Mouse (Mus musculus) G1E (cell line): Measurements from ENCODE around the gene Prcc. TPM values are rescaled to one million over a fixed set of nuclear protein-coding genes. Genes with fewer than 3 reads are reported as not detected.
A peak's percentile ranks its signal among the peaks of the same experiment; 100 is the strongest.

Experiments used
- ATAC-seq: 2 replicates; pipeline ENCODE4 v1.8.0; 2016; ENCODE audit warnings: mild to moderate bottlenecking; ENCODE audit not compliant: insufficient number of reproducible peaks, poor library complexity, low FRiP score, severe bottlenecking; ENCODE audit errors: extremely low read depth
- DNase-seq: peaks from one replicate; pipeline ENCODE4 v3.0.0; 2012; ENCODE audit warnings: low spot score
- H3K27me3 ChIP-seq: 2 replicates; pipeline ENCODE4 v1.6.1; 2012; ENCODE audit warnings: mild to moderate bottlenecking, low read length, inconsistent platforms; ENCODE audit not compliant: insufficient read depth
- H3K36me3 ChIP-seq: replicated peaks from 2 replicates; pipeline ENCODE3; 2012; ENCODE audit warnings: mild to moderate bottlenecking, inconsistent platforms
- H3K4me1 ChIP-seq: 2 replicates; pipeline ENCODE4 v1.6.1; 2012; ENCODE audit warnings: low read depth, low read length, inconsistent platforms, mixed read lengths; ENCODE audit not compliant: insufficient read depth
- H3K4me3 ChIP-seq: 2 replicates; pipeline ENCODE4 v1.5.1; 2012; ENCODE audit warnings: low read depth, mild to moderate bottlenecking, inconsistent platforms, low read length, moderate library complexity, mixed read lengths
- H3K9me3 ChIP-seq: replicated peaks from 2 replicates; pipeline ENCODE4 v1.6.1; 2012; ENCODE audit warnings: inconsistent platforms
- CTCF ChIP-seq: IDR thresholded peaks from 2 replicates; pipeline ENCODE4 v1.5.1; 2012; ENCODE audit warnings: low read depth, low read length, inconsistent platforms, mixed read lengths
- GATA1 ChIP-seq: IDR thresholded peaks from 2 replicates; pipeline ENCODE4 v1.6.1; 2012; ENCODE audit warnings: borderline replicate concordance, low read length, inconsistent platforms, mixed read lengths
- GATA2 ChIP-seq: IDR thresholded peaks from 2 replicates; pipeline ENCODE4 v1.6.1; 2012; ENCODE audit warnings: low read depth, low read length, inconsistent platforms, borderline replicate concordance
- POLR2AphosphoS5 ChIP-seq: IDR thresholded peaks from 2 replicates; pipeline ENCODE4 v1.6.1; 2012; ENCODE audit warnings: low read depth, low read length, inconsistent platforms; ENCODE audit not compliant: insufficient replicate concordance
- TAL1 ChIP-seq: conservative IDR thresholded peaks from 2 replicates; pipeline ENCODE4 v1.6.1; 2012; ENCODE audit warnings: low read depth, low read length, inconsistent platforms, mixed read lengths
- polyA plus RNA-seq: library from polyadenylated mRNA; stranded (reverse); fragments of >175 nt; gene quantifications from 2 replicates; pipeline ENCODE4 v1.2.3, GENCODE M21; 2012
- total RNA-seq, 2 experiments: library from RNA; stranded (forward) in 1 of 2; stranded (reverse) in 1 of 2; fragments of 200-1000 nt in 1 of 2; fragments of >200 nt in 1 of 2; fragmentation: Nextera tagmentation in 1 of 2; gene quantifications; 2 replicates each; pipeline ENCODE4 v1.2.3; 2014 to 2017

Prcc gene
- total and polyA plus RNA-seq, 3 experiments = 32.3 to 75.9 (median 41.3) TPM

GRCm38 (mm10) chr3:87818226-87818625 lies 67.2 kb downstream of the Prcc start:
- Histone ChIP-seq H3K9me3 (no peaks in the 10 kb centered on the region), H3K4me1 (peaks cover 3% of the 10 kb centered on the region; the same call in 1 of the 2 replicates), H3K27me3 (peaks cover 57% of the 10 kb centered on the region), H3K36me3 (no peaks in the 10 kb centered on the region), H3K4me3 (no peak overlapping the region)
- TF ChIP-seq GATA2 (no peak), GATA1 (no peak), CTCF (no peak), TAL1 (no peak), POLR2AphosphoS5 (no peak)
- DNase-seq (no peak), ATAC-seq (no peak)

DNA sequence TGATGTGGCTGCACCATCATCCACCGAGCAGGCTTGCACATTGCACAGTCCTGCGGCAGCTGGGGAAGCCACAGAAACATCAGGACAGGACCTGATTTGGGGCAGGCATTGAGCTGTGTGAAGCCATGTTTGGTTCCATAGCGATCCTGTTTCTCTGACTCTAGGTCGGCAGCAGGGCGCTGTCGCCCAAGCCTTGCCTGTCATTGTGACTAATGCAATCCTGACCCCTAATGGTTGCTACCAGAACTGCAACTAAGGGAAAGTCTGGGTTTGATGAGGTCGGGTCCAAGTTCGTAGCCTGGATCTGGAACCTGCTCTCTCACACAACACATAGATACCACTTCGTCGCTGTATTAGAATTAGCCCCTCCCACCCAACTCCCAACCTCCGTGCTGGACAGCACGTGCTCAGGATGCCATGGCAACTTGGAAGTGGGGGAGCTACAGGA lies 68.7 kb downstream of the Prcc start:
- Histone ChIP-seq H3K27me3 (peaks cover 57% of the 10 kb centered on the region), H3K9me3 (no peaks in the 10 kb centered on the region), H3K4me3 (no peak overlapping the region), H3K4me1 (peaks cover 3% of the 10 kb centered on the region; the same call in 1 of the 2 replicates), H3K36me3 (no peaks in the 10 kb centered on the region)
- DNase-seq (peak; percentile 70), ATAC-seq (no peak)
- no peak for TF ChIP-seq GATA2
- no peak for TF ChIP-seq GATA1
- TF ChIP-seq CTCF = peak; percentile 94

DNA sequence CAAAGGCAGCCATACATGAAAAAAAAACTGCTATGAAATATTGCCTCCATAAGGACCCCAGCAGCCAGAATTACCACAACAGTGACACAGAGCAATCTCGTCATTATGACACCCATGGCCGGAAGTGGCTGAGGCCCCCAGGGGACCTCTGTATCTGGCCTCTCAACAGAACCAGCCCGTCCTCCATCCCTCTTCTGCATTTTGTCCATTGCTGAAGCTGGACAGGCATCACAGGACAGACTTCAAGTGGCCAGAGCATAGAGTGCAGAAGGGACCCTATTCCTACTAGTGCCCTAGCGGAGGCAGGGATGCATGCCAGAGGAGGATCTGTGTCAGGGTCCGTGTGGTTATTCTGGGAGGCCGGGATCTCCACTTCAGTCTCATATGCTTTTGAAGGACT lies 69.2 kb downstream of the Prcc start:
- H3K4me3 ChIP-seq = no peak overlapping the region
- TF ChIP-seq GATA2 = no peak
- no peak for TF ChIP-seq POLR2AphosphoS5
- peaks cover 57% of the 10 kb centered on the region for H3K27me3 ChIP-seq
- no peaks in the 10 kb centered on the region for H3K9me3 ChIP-seq
- no peaks in the 10 kb centered on the region for H3K36me3 ChIP-seq
- ATAC-seq (no peak), DNase-seq (no peak)
- H3K4me1 ChIP-seq = peaks cover 3% of the 10 kb centered on the region; the same call in 1 of the 2 replicates

- Histone ChIP-seq H3K36me3 (no peaks in the 10 kb centered on the region), H3K4me3 (no peak overlapping the region), H3K4me1 (peaks cover 3% of the 10 kb centered on the region; the same call in 1 of the 2 replicates), H3K9me3 (no peaks in the 10 kb centered on the region), H3K27me3 (peaks cover 54% of the 10 kb centered on the region)
- TF ChIP-seq GATA2 (no peak), POLR2AphosphoS5 (no peak), CTCF (no peak), TAL1 (no peak), GATA1 (no peak)
- ATAC-seq (no peak), DNase-seq (no peak)
Observed at GRCm38 (mm10) chr3:87812873-87813272, 72.5 kb downstream of the Prcc start.

DNA sequence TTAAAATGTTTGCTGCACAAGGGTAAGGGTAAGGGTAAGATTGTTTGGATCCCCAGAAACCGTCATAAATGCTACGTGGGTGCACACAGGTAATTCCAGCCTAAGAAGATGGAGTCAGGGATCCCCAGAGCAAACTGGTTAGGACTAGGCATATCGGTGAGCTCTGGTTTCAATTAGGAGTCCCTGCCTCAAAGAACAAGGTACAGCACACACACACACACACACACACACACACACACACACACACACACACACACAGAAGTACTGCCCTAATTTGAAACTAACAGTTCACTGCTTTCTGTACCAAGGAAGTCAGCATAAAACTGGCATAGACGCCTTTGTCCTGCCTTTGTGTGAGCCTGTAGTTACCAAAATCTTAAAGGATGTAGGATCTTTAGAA lies 73.0 kb downstream of the Prcc start:
- no peak for DNase-seq
- ATAC-seq = no peak
- H3K27me3 ChIP-seq = peaks cover 49% of the 10 kb centered on the region
- TF ChIP-seq POLR2AphosphoS5 = no peak
- TF ChIP-seq GATA2 = no peak
- no peak for TF ChIP-seq CTCF
- no peak for TF ChIP-seq GATA1
- no peak for TF ChIP-seq TAL1
- H3K4me1 ChIP-seq = peaks cover 3% of the 10 kb centered on the region; the same call in 1 of the 2 replicates
- no peaks in the 10 kb centered on the region for H3K9me3 ChIP-seq
- H3K4me3 ChIP-seq = no peak overlapping the region
- no peaks in the 10 kb centered on the region for H3K36me3 ChIP-seq

DNA sequence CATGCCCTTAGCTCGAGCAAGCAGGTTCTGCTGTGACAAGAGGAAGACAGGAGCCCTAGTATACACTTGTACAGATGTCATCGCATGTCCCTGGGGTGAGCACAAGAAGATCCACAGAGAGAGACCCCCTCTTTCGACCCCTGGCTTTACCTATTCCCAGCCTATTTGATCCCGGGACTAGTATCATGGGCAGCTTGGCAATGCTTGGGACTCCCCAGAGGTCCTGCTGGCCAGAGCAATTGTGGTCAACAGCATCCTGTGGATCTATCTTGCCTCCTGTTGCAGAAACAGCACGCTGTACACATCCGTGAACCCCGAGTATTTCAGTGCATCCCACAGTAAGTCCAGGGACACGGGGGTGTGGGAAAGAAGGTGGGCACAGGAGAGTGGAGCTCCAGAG lies 74.1 kb downstream of the Prcc start:
- no peak for DNase-seq
- no peak for ATAC-seq
- Histone ChIP-seq H3K27me3 (peaks cover 43% of the 10 kb centered on the region), H3K9me3 (no peaks in the 10 kb centered on the region), H3K4me1 (no peaks in the 10 kb centered on the region; the same call in 1 of the 2 replicates), H3K36me3 (no peaks in the 10 kb centered on the region), H3K4me3 (no peak overlapping the region)
- TF ChIP-seq GATA2 (no peak), CTCF (no peak)

DNA sequence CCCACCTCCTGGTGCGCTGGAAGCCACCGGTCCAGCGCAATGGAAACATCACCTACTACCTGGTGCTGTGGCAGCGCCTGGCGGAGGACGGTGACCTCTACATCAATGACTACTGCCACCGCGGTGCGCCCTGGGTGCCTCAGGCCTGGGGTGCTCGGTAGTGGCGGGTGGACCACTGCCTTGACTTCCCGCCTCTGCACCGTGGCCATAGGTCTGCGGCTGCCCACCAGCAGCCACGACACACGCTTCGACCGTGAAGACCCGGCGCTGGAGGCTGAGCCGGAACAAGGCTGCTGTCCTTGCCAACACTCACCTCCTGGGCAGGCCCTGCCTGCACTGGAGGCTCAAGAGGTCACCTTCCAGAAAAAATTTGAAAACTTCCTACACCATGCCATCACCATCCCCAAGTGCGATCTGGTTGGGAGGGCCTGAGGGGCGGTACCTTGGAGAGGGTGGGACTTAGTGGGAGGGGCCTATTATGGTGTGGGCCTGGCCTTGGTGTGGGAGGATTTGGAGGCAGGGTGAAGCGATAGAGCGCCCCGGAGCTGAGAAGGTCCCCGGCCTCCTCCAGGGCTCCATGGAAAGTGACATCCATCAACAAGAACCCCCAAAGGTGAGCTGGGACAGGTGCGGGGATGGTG lies 76.0 kb downstream of the Prcc start:
- H3K27me3 ChIP-seq = peaks cover 27% of the 10 kb centered on the region
- no peak overlapping the region for H3K4me3 ChIP-seq
- no peak for TF ChIP-seq CTCF
- no peak for TF ChIP-seq POLR2AphosphoS5
- no peak for TF ChIP-seq GATA2
- TF ChIP-seq TAL1 = no peak
- no peak for TF ChIP-seq GATA1
- H3K36me3 ChIP-seq = no peaks in the 10 kb centered on the region
- DNase-seq = no peak
- H3K4me1 ChIP-seq = no peaks in the 10 kb centered on the region
- no peaks in the 10 kb centered on the region for H3K9me3 ChIP-seq
- ATAC-seq = no peak

Other genes starting within 250 kb of the Prcc start
- gene Lrrc71, start 137.0 kb downstream of the Prcc start, total RNA-seq (2014; fragmentation: Nextera tagmentation) = not detected in 2 replicates
- gene Lrrc71, start 137.0 kb downstream of the Prcc start, total RNA-seq (2017) = 0.23 and 0.33 TPM in 2 replicates
- not detected in 2 replicates for gene Lrrc71, start 137.0 kb downstream of the Prcc start, polyA plus RNA-seq
- gene Ntrk1, start 90.4 kb downstream of the Prcc start, total RNA-seq (2014; fragmentation: Nextera tagmentation) = not detected in 2 replicates
- gene Ntrk1, start 90.4 kb downstream of the Prcc start, total RNA-seq (2017) = not detected in 2 replicates
- not detected in 2 replicates for gene Ntrk1, start 90.4 kb downstream of the Prcc start, polyA plus RNA-seq
- not detected in 2 replicates for gene Insrr, start 88.7 kb downstream of the Prcc start, total RNA-seq (2014; fragmentation: Nextera tagmentation)
- 0.05 and 0.06 TPM in 2 replicates for gene Insrr, start 88.7 kb downstream of the Prcc start, total RNA-seq (2017)
- not detected in 2 replicates for gene Insrr, start 88.7 kb downstream of the Prcc start, polyA plus RNA-seq
- gene Pear1, start 61.3 kb downstream of the Prcc start, total RNA-seq (2014; fragmentation: Nextera tagmentation) = not detected in 2 replicates
- gene Pear1, start 61.3 kb downstream of the Prcc start, total RNA-seq (2017) = under 0.01 and 0.05 TPM in 2 replicates
- not detected in 2 replicates for gene Pear1, start 61.3 kb downstream of the Prcc start, polyA plus RNA-seq
- gene Sh2d2a, start 38.9 kb downstream of the Prcc start, total RNA-seq (2014; fragmentation: Nextera tagmentation) = not detected in 2 replicates
- 0.16 and 0.17 TPM in 2 replicates for gene Sh2d2a, start 38.9 kb downstream of the Prcc start, total RNA-seq (2017)
- not detected in 2 replicates for gene Sh2d2a, start 38.9 kb downstream of the Prcc start, polyA plus RNA-seq
- gene Hdgf, start 20.7 kb upstream of the Prcc start, total RNA-seq (2014; fragmentation: Nextera tagmentation) = 722 and 799 TPM in 2 replicates
- gene Hdgf, start 20.7 kb upstream of the Prcc start, total RNA-seq (2017) = 506 and 578 TPM in 2 replicates
- 1,810 and 2,017 TPM in 2 replicates for gene Hdgf, start 20.7 kb upstream of the Prcc start, polyA plus RNA-seq
- gene Mrpl24, start 33.9 kb upstream of the Prcc start, total RNA-seq (2014; fragmentation: Nextera tagmentation) = 289 and 317 TPM in 2 replicates
- gene Mrpl24, start 33.9 kb upstream of the Prcc start, total RNA-seq (2017) = 183 and 204 TPM in 2 replicates
- gene Mrpl24, start 33.9 kb upstream of the Prcc start, polyA plus RNA-seq = 21.2 and 24.9 TPM in 2 replicates
- gene Isg20l2, start 44.7 kb upstream of the Prcc start, total RNA-seq (2014; fragmentation: Nextera tagmentation) = 67.3 and 70.8 TPM in 2 replicates
- 54.1 and 54.9 TPM in 2 replicates for gene Isg20l2, start 44.7 kb upstream of the Prcc start, total RNA-seq (2017)
- gene Isg20l2, start 44.7 kb upstream of the Prcc start, polyA plus RNA-seq = 15.8 and 18.3 TPM in 2 replicates
- 14.9 and 20.4 TPM in 2 replicates for gene Rrnad1, start 45.1 kb upstream of the Prcc start, total RNA-seq (2014; fragmentation: Nextera tagmentation)
- 19.2 and 24.8 TPM in 2 replicates for gene Rrnad1, start 45.1 kb upstream of the Prcc start, total RNA-seq (2017)
- gene Rrnad1, start 45.1 kb upstream of the Prcc start, polyA plus RNA-seq = 28.7 and 38.2 TPM in 2 replicates
- gene Crabp2, start 63.1 kb upstream of the Prcc start, total RNA-seq (2014; fragmentation: Nextera tagmentation) = not detected in 2 replicates
- 0.38 TPM in 1 of 2 replicates, not detected in the other for gene Crabp2, start 63.1 kb upstream of the Prcc start, total RNA-seq (2017)
- not detected in 2 replicates for gene Crabp2, start 63.1 kb upstream of the Prcc start, polyA plus RNA-seq
- gene Nes, start 85.5 kb upstream of the Prcc start, total RNA-seq (2014; fragmentation: Nextera tagmentation) = not detected in 2 replicates
- gene Nes, start 85.5 kb upstream of the Prcc start, total RNA-seq (2017) = 0.12 and 0.22 TPM in 2 replicates
- gene Nes, start 85.5 kb upstream of the Prcc start, polyA plus RNA-seq = 0.02 TPM in 2 replicates
- not detected in 2 replicates for gene Bcan, start 114.6 kb upstream of the Prcc start, total RNA-seq (2014; fragmentation: Nextera tagmentation)
- gene Bcan, start 114.6 kb upstream of the Prcc start, total RNA-seq (2017) = 0.06 TPM in 1 of 2 replicates, not detected in the other
- not detected in 2 replicates for gene Bcan, start 114.6 kb upstream of the Prcc start, polyA plus RNA-seq
- not detected in 2 replicates for gene Hapln2, start 142.0 kb upstream of the Prcc start, total RNA-seq (2014; fragmentation: Nextera tagmentation)
- gene Hapln2, start 142.0 kb upstream of the Prcc start, total RNA-seq (2017) = not detected in 2 replicates
- not detected in 2 replicates for gene Hapln2, start 142.0 kb upstream of the Prcc start, polyA plus RNA-seq
- 22.5 and 27.8 TPM in 2 replicates for gene Gpatch4, start 157.5 kb upstream of the Prcc start, total RNA-seq (2014; fragmentation: Nextera tagmentation)
- gene Gpatch4, start 157.5 kb upstream of the Prcc start, total RNA-seq (2017) = 15.0 and 16.6 TPM in 2 replicates
- gene Gpatch4, start 157.5 kb upstream of the Prcc start, polyA plus RNA-seq = 31.3 and 48.1 TPM in 2 replicates
- gene Naxe, start 172.9 kb upstream of the Prcc start, total RNA-seq (2014; fragmentation: Nextera tagmentation) = 41.1 and 42.1 TPM in 2 replicates
- gene Naxe, start 172.9 kb upstream of the Prcc start, total RNA-seq (2017) = 40.1 and 42.4 TPM in 2 replicates
- 44.1 and 52.8 TPM in 2 replicates for gene Naxe, start 172.9 kb upstream of the Prcc start, polyA plus RNA-seq
- not detected in 2 replicates for gene Ttc24, start 192.7 kb upstream of the Prcc start, total RNA-seq (2014; fragmentation: Nextera tagmentation)
- gene Ttc24, start 192.7 kb upstream of the Prcc start, total RNA-seq (2017) = 0.05 TPM in 1 of 2 replicates, not detected in the other
- not detected in 2 replicates for gene Ttc24, start 192.7 kb upstream of the Prcc start, polyA plus RNA-seq
- gene Iqgap3, start 196.4 kb upstream of the Prcc start, total RNA-seq (2014; fragmentation: Nextera tagmentation) = 20.2 and 29.3 TPM in 2 replicates
- gene Iqgap3, start 196.4 kb upstream of the Prcc start, total RNA-seq (2017) = 22.8 and 22.9 TPM in 2 replicates
- 10.6 and 13.8 TPM in 2 replicates for gene Iqgap3, start 196.4 kb upstream of the Prcc start, polyA plus RNA-seq